Mouse (Mus musculus) lung, embryonic 15.5 days (tissue): ENCODE data around the gene Edem1. TPM values are rescaled to one million over a fixed set of nuclear protein-coding genes. Genes with fewer than 3 reads are reported as not detected.

Experiments used
- polyA plus RNA-seq: library from polyadenylated mRNA; unstranded; fragments of >200 nt; fragmentation: Nextera tagmentation; extraction: Ambion mirVana; gene quantifications from 2 replicates; pipeline ENCODE4 v1.2.1, GENCODE M21; 2015

Edem1 gene
- polyA plus RNA-seq, 1 experiment from 2014 or later = 27.3 TPM

Other genes starting within 250 kb of the Edem1 start
- 13.7 and 15.2 TPM in 2 replicates for gene Bhlhe40, start 168.0 kb upstream of the Edem1 start, polyA plus RNA-seq
- 75.0 and 79.2 TPM in 2 replicates for gene Arl8b, start 45.5 kb upstream of the Edem1 start, polyA plus RNA-seq